Mouse (Mus musculus): ENCODE results near the gene Slc16a6. TPM values are rescaled to one million over a fixed set of nuclear protein-coding genes. Genes with fewer than 3 reads are reported as not detected.

The Slc16a6 gene
- polyA plus RNA-seq, 1 experiment from 2014 or later: 7.0 TPM

DNA sequence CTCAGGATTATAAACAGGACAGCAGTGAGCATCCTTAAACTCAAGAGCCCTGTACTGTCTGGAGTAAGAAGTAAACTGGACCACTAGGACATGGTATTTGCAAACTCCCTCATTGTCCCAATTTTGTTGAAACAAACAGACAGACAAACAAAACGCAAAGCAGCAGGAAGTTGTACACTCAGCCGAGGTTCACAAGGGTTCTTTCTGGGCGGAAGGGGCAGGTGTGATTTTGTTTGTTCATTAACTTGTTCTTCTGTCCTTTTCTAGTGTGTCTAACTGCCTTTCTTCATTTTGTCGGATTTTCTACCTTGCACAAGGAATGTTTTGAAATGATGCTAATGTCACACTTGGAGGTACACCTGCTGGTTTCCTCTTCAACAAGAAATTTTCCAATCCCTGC lies 53.9 kb downstream of the Slc16a6 start:
- Histone ChIP-seq H3K4me2 (ENCODE audit: low read depth, low read length) (no peak overlapping the region), H3K27ac (ENCODE audit: low read length) (no peak overlapping the region), H3K4me3 (ENCODE audit: low read length) (no peak overlapping the region), H3K27me3 (ENCODE audit: control insufficient read depth, insufficient read depth, low read length) (no peaks in the 10 kb centered on the region), H3K9me3 (replicated peaks; ENCODE audit: control insufficient read depth, low read length) (peaks cover 3% of the 10 kb centered on the region; the same call in 1 of the 2 replicates), H3K4me1 (ENCODE audit: control insufficient read depth, insufficient read depth, low read length) (no peaks in the 10 kb centered on the region), H3K9ac (ENCODE audit: low read length) (no peak overlapping the region), H3K36me3 (ENCODE audit: control insufficient read depth, insufficient read depth) (no peaks in the 10 kb centered on the region)
- no peak for ATAC-seq (replicated peaks; ENCODE audit: extremely low read depth, insufficient read depth, low FRiP score)
- 49% methylated on average over 4 of the region's 4 CpGs for WGBS

DNA sequence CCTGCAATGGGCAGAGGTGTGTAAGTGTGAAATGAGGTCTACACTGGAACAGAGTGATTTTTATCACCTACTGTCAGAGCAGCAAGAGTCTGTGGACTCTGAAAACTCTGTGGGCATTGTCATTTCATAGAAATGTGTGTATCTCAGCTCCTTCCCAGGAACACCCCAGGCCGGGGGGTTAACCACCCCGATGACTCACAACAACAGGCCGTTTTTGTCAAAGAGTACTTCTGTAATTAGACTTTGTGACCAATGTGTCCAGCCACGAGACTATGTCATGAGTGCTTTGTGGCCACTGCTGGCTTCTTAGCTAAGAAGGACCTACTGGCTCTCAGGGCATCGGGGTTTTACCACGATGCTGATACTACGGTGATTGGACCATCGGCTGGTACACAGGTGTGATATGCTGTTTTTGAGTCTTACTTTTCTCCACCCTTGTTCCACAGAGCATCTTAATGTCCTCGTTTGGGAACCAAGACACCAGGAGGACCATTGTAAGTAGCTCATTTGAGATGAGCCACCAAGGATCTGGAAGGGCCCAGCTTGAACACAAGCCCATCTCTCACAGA lies 55.8 kb downstream of the Slc16a6 start:
- no peaks in the 10 kb centered on the region for H3K4me1 ChIP-seq (ENCODE audit: control insufficient read depth, insufficient read depth, low read length)
- no peak for ATAC-seq (replicated peaks; ENCODE audit: extremely low read depth, insufficient read depth, low FRiP score)
- H3K36me3 ChIP-seq (ENCODE audit: control insufficient read depth, insufficient read depth): no peaks in the 10 kb centered on the region
- 77% methylated on average over 9 of the region's 9 CpGs for WGBS
- H3K9ac ChIP-seq (ENCODE audit: low read length): no peak overlapping the region
- peaks cover 3% of the 10 kb centered on the region; the same call in 1 of the 2 replicates for H3K9me3 ChIP-seq (replicated peaks; ENCODE audit: control insufficient read depth, low read length)
- no peak overlapping the region for H3K4me2 ChIP-seq (ENCODE audit: low read depth, low read length)
- H3K4me3 ChIP-seq (ENCODE audit: low read length): no peak overlapping the region
- H3K27ac ChIP-seq (ENCODE audit: low read length): no peak overlapping the region
- no peaks in the 10 kb centered on the region for H3K27me3 ChIP-seq (ENCODE audit: control insufficient read depth, insufficient read depth, low read length)

DNA sequence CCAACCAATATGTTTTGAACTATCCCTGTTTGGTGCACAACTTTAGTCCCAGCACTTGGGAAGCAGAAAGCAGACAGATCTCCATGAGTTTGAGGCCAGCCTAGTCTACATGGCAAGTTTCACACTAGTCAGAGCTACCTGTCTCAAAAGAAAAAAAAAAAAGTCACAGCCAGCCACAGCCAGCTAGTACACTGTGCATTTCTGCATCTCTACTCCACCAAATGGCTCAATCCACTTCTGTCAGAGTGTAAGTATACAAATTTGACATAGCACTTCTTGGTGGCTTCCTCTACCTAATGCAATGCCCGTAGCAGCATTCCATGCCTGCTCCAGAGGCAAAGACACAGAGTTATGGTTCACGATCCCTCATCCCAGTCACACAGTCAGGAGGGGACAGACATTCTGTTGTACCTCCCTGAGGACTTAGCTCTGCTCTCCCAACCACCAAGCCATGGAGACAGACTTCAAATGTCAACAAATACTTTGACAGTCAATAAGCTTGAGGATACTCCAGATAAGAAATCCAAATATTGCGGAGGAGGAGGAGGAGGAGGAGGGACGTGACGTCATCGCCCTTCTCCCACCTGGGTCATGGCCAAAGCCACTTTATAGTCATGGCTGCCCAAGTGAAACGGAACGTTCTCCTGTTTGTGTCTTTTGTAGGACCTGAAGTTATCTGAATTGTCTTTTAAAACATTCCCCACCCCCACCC lies 56.5 kb downstream of the Slc16a6 start:
- Histone ChIP-seq H3K9ac (ENCODE audit: low read length) (no peak overlapping the region), H3K36me3 (ENCODE audit: control insufficient read depth, insufficient read depth) (no peaks in the 10 kb centered on the region)
- no peak for ATAC-seq (replicated peaks; ENCODE audit: extremely low read depth, insufficient read depth, low FRiP score)

DNA sequence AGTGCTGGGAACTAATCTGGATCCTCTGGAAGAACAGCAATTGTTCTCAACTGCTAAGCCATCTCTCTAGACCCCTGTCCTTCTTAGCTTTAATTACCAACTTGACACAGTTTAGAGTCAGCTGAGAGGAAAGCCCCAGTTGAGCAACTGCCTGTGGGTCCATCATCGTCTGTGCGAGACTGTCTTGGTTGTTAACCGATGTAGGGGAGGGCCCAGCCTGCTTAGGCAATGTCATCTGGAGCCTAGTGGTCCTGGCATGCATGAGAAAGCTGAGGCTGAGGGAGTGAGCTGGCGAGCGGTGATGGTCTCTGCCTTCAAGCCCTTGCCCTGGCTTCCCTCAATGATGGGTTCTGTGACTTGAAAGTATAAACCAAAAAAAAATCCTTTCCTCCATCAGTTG lies 58.6 kb downstream of the Slc16a6 start:
- Histone ChIP-seq H3K9me3 (replicated peaks; ENCODE audit: control insufficient read depth, low read length) (no peaks in the 10 kb centered on the region; the same call in 1 of the 2 replicates), H3K36me3 (ENCODE audit: control insufficient read depth, insufficient read depth) (no peaks in the 10 kb centered on the region), H3K4me2 (ENCODE audit: low read depth, low read length) (no peak overlapping the region), H3K27ac (ENCODE audit: low read length) (no peak overlapping the region), H3K27me3 (ENCODE audit: control insufficient read depth, insufficient read depth, low read length) (no peaks in the 10 kb centered on the region), H3K4me3 (ENCODE audit: low read length) (no peak overlapping the region), H3K9ac (ENCODE audit: low read length) (no peak overlapping the region), H3K4me1 (ENCODE audit: control insufficient read depth, insufficient read depth, low read length) (no peaks in the 10 kb centered on the region)
- 89% methylated on average over 5 of the region's 5 CpGs for WGBS
- no peak for ATAC-seq (replicated peaks; ENCODE audit: extremely low read depth, insufficient read depth, low FRiP score)

More for the DNA sequence above, 56.5 kb downstream of the Slc16a6 start:
- H3K4me1 ChIP-seq (ENCODE audit: control insufficient read depth, insufficient read depth, low read length): no peaks in the 10 kb centered on the region
- no peaks in the 10 kb centered on the region for H3K27me3 ChIP-seq (ENCODE audit: control insufficient read depth, insufficient read depth, low read length)
- no peak overlapping the region for H3K4me3 ChIP-seq (ENCODE audit: low read length)
- H3K9me3 ChIP-seq (replicated peaks; ENCODE audit: control insufficient read depth, low read length): no peaks in the 10 kb centered on the region; the same call in 1 of the 2 replicates
- no peak overlapping the region for H3K27ac ChIP-seq (ENCODE audit: low read length)
- 55% methylated on average over 8 of the region's 8 CpGs for WGBS
- no peak overlapping the region for H3K4me2 ChIP-seq (ENCODE audit: low read depth, low read length)

DNA sequence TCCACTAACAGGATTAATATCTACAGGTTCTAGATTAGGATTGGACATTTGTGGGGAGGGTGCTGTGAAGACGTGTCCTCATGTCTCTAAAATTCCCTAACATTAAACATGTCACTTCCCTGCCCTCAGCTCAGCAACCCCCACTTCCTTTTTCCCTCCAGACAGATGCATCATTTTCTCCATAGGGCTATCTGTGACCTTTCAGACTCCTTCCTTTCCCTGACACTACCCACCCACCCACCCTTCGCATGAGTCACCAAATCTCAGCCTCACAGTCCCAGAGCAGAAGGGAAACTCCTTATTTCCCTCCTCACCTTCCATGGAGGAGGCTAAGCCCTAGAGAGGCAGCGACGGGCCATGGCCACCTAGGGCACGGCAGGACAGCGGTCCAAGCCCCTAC lies 59.8 kb downstream of the Slc16a6 start, which contains the start of gene 9930022D16Rik:
Gene 9930022D16Rik (plus strand): TSS at position 301 of the 400 bp plus-strand sequence.
- ATAC-seq (replicated peaks; ENCODE audit: extremely low read depth, insufficient read depth, low FRiP score): no peak
- Histone ChIP-seq H3K9ac (ENCODE audit: low read length) (no peak within 1 kb of the TSS), H3K27ac (ENCODE audit: low read length) (no peak within 1 kb of the TSS), H3K4me1 (ENCODE audit: control insufficient read depth, insufficient read depth, low read length) (no peaks in the 10 kb centered on the region), H3K4me3 (ENCODE audit: low read length) (no peak within 1 kb of the TSS), H3K36me3 (ENCODE audit: control insufficient read depth, insufficient read depth) (no peaks in the 10 kb centered on the region), H3K9me3 (replicated peaks; ENCODE audit: control insufficient read depth, low read length) (no peaks in the 10 kb centered on the region; the same call in 1 of the 2 replicates), H3K27me3 (ENCODE audit: control insufficient read depth, insufficient read depth, low read length) (no peaks in the 10 kb centered on the region), H3K4me2 (ENCODE audit: low read depth, low read length) (no peak within 1 kb of the TSS)
- 64% methylated on average over 6 of the region's 6 CpGs for WGBS

DNA sequence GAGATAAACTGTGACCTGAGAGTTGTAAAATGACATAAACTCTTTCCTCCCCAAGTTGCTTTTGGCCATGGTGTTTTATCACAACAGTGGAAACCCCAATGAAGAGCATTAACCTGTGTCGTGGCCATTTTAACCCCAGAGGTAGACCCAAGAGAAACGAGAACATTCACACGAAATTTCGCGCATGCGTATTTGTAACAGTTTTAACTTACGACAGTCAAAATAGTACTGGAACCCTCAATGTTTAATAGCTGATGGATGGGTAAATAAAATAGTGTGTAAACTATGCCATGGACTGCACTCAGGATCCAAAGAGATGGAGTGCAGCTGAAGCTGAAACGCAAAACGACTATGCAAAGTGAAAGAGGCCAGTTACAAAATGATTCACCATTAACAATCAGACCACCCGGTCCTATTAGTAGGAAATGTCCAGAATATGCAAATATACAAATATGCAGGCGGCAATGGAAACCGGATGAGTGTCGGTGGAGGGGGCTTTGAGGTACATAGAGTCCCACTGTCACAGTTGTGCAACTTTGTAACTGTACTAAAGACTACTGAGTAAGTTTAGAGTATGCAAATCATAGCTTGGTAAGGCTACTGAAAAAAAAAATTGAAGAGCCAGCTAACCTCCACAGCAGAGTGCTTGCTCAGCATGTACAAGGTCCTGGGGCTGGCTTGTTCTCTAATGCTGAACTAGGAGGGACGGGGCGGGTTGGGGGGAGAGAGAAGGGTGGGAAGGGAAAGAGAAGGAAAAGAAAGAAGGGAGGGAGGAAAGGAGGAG lies 63.0 kb downstream of the Slc16a6 start:
- no peak overlapping the region for H3K4me3 ChIP-seq (ENCODE audit: low read length)
- H3K9me3 ChIP-seq (replicated peaks; ENCODE audit: control insufficient read depth, low read length): no peaks in the 10 kb centered on the region; the same call in 1 of the 2 replicates
- H3K4me2 ChIP-seq (ENCODE audit: low read depth, low read length): no peak overlapping the region
- WGBS: 84% methylated on average over 15 of the region's 15 CpGs
- H3K9ac ChIP-seq (ENCODE audit: low read length): no peak overlapping the region
- no peaks in the 10 kb centered on the region for H3K4me1 ChIP-seq (ENCODE audit: control insufficient read depth, insufficient read depth, low read length)
- no peaks in the 10 kb centered on the region for H3K36me3 ChIP-seq (ENCODE audit: control insufficient read depth, insufficient read depth)
- ATAC-seq (replicated peaks; ENCODE audit: extremely low read depth, insufficient read depth, low FRiP score): no peak
- H3K27ac ChIP-seq (ENCODE audit: low read length): no peak overlapping the region
- no peaks in the 10 kb centered on the region for H3K27me3 ChIP-seq (ENCODE audit: control insufficient read depth, insufficient read depth, low read length)

DNA sequence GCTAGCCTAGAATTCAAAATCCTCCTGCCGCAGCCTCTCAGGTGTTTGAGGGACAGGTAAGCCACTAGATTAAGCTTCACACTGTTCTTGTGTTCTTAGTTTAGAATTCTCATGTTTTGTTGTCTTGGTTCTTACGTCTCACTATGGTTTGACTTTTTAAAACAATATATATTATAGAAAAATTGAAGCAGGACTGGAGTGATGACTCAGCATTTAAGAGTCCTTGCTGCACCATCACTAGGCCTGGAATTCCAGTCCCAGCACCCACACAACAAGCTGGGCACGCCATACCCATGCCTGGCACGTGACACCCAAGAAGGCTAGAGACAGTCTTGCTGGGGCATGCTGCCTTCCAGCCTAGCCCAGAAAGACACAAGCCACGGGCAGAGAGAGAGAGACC lies 67.0 kb downstream of the Slc16a6 start:
- no peak for ATAC-seq (replicated peaks; ENCODE audit: extremely low read depth, insufficient read depth, low FRiP score)
- no peaks in the 10 kb centered on the region for H3K36me3 ChIP-seq (ENCODE audit: control insufficient read depth, insufficient read depth)
- H3K9me3 ChIP-seq (replicated peaks; ENCODE audit: control insufficient read depth, low read length): no peaks in the 10 kb centered on the region
- no peaks in the 10 kb centered on the region for H3K4me1 ChIP-seq (ENCODE audit: control insufficient read depth, insufficient read depth, low read length)
- no peaks in the 10 kb centered on the region for H3K27me3 ChIP-seq (ENCODE audit: control insufficient read depth, insufficient read depth, low read length)
- H3K9ac ChIP-seq (ENCODE audit: low read length): no peak overlapping the region
- no peak overlapping the region for H3K27ac ChIP-seq (ENCODE audit: low read length)
- no peak overlapping the region for H3K4me2 ChIP-seq (ENCODE audit: low read depth, low read length)
- 90% methylated on average over 5 of the region's 5 CpGs for WGBS
- H3K4me3 ChIP-seq (ENCODE audit: low read length): no peak overlapping the region

Measured in heart, embryonic 16.5 days (tissue).